Mouse (Mus musculus) cerebellum, adult 9-11 months (tissue): Measurements from ENCODE around the gene Ssx2ip.
A peak's percentile ranks its signal among the peaks of the same experiment; 100 is the strongest.

Experiments
- DNase-seq: peaks from one replicate; pipeline ENCODE4 v3.0.0; 2022

The Ssx2ip gene

DNA sequence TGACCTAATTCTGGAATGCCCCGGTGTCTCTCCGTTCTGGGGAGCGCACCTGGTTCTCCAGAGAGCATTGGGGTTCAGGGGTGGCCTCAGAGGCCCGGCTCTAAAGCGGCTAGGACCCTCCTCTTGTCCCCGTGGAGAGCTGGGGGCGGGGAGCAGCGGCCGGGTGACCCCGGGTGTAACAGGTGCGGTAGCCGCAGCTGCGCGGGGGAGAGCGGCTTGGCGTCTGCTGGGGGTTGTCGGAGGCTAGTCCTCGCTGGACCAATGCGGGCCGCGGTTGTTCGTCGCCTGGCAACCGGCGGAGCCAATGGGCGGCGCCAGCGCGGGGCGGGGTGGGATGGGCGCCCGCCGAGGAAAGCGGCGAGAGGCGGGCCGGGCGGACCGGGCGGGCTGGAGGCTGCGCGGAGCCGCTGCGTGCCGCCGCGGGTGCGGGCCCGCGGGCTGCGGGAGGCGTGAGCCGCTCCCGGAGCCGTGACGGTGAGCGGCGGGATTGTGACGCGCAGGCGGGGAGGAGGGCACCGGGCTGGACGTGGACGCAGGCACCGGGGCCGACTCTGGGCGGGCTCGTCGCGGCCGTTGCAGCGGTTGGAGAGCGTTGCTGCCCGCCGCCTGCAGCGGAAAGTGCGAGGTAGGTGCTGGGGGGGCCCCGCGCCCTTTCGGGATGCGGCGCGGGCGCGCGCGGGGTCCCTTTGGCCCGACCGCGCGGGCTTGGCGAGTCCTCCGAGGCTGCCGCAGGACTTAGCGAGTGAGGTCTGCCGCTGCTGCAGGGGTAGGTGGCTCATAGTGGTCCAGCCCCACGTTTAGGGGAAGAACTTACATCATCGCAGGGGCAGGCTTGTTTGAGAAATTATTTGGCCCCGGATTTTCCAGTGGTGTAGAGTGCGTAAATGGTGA, at the start of gene Ssx2ip:
Gene Ssx2ip, plus strand, starts transcription at position 332 of the 891 bp plus-strand sequence.
- DNase-seq, result peak; percentile 96

- DNase-seq, result no peak
Measured at GRCm38 (mm10) chr3:146355146-146355545, 49.3 kb upstream of the Ssx2ip start.

DNA sequence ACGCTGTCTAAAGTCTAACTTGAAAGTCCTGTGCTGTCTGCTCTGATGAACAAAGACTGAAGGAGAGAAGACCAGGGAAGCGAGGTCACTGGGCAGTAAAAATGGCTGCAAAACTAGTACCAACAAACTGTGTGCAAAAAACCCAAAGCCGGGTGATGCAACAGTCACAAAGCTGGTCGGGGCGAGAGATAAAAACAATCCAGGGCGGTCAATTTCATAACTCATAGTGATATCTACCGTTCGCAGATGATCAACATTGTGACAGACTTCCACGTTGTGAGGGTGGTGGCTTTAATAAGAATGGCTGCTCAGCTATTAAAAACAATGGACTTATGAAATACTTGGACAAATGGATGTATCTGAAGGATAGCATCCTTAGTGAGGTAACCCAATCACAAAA, 39.0 kb upstream of the Ssx2ip start:
- no peak for DNase-seq

DNA sequence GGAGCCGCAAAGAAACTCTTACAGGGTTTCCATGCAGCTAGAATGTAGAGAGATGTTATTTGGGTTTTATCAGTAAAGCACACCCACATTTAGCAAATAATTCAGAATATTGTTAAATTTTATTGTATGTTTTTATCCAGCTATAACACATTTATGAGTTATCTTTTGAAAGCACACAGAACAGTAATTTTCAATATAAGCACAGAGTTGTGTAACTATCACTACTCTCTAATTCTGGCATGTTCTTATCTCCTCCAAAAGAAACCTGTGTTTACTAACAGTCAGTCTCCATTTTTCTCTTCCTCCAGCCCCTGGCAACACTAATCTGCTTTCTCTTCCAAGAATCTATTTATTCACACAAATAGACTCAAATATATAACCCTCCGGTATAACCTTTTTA, 37.4 kb upstream of the Ssx2ip start:
- no peak for DNase-seq

- DNase-seq, result no peak
Measured at GRCm38 (mm10) chr3:146370553-146371095, 33.8 kb upstream of the Ssx2ip start.

- no peak for DNase-seq
Measured at GRCm38 (mm10) chr3:146371201-146371600, 33.2 kb upstream of the Ssx2ip start.

GRCm38 (mm10) chr3:146374596-146375175, 29.8 kb upstream of the Ssx2ip start:
- DNase-seq, result no peak

- no peak for DNase-seq
Measured at GRCm38 (mm10) chr3:146375224-146375657, 29.2 kb upstream of the Ssx2ip start.

- no peak for DNase-seq
Measured at GRCm38 (mm10) chr3:146376337-146377130, 27.9 kb upstream of the Ssx2ip start.

DNA sequence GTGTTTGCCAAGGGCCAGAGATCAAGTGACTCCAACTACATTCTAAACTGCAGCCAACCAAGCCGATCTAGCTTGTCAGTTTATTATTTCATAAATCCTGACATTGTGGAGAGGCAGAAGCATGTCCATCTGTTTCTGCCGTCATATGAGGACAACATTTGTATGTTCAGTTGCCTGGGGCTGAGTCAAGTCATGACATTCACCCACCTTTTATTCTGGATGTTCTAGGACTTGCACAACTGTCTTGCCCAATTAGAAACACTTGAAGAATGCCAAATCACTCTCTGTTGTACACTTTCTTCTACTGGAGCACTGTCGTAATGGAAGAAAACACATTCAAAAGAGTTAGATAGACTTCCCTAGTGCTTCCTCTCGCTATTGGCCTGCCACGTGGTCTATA, 27.2 kb upstream of the Ssx2ip start:
- DNase-seq, result no peak

DNA sequence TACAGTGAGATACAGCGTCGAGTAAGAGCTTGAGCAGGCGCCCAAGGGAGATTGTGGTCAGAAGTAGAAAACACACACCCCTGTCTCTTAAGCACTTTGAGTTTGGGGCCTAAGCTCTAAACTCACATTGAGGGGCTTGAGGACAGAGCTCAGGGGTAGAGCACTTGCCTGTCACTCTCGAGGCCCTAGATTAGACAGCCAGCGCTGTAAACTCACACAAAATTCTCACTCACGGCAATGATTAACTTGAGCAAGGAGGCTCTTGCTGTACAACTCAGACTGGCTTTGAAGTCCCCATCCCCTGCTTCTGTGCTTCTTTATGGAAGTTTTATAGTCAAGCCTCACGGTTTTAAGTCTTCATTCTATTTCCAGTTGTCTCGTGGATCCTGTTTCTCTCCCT, 25.7 kb upstream of the Ssx2ip start:
- no peak for DNase-seq

GRCm38 (mm10) chr3:146379740-146380466, 24.5 kb upstream of the Ssx2ip start:
- no peak for DNase-seq

- no peak for DNase-seq
Measured at GRCm38 (mm10) chr3:146380874-146381273, 23.6 kb upstream of the Ssx2ip start.

- no peak for DNase-seq
Measured at GRCm38 (mm10) chr3:146381471-146381870, 23.0 kb upstream of the Ssx2ip start.

- no peak for DNase-seq
Measured at GRCm38 (mm10) chr3:146386800-146387199, 17.6 kb upstream of the Ssx2ip start.

DNA sequence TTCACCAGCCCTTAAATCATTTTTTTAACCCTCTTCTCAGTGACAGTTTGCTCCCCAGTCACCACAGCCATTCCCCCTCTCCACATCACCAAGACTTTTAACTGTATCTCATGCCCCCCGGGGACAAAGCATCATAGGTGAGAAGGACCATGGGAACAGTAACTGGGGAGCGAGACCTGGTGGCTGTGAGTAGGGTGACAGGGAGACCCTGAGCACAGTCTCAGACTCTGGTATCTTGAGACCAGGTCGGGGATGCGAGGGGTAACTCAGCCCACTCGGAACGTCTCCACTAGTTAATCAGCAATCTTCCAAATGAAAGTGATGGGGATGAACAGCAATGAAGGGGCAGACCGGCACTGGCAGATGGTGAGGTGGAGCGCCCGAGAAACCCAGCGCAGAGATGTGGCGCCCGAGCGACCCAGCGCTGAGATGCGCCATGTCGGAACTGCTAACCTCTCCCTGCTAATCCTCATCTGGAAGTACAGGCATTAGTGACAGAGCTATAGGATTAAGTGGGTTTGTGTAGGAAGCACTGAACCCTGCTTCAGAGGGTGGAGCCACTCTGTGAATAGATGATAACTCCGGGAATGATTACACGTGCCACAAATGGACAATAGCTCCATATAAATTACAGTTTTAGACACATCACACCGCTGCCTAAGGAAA, 11.7 kb upstream of the Ssx2ip start:
- DNase-seq, result no peak

- DNase-seq, result no peak
Measured at GRCm38 (mm10) chr3:146393641-146394100, 10.8 kb upstream of the Ssx2ip start.

DNA sequence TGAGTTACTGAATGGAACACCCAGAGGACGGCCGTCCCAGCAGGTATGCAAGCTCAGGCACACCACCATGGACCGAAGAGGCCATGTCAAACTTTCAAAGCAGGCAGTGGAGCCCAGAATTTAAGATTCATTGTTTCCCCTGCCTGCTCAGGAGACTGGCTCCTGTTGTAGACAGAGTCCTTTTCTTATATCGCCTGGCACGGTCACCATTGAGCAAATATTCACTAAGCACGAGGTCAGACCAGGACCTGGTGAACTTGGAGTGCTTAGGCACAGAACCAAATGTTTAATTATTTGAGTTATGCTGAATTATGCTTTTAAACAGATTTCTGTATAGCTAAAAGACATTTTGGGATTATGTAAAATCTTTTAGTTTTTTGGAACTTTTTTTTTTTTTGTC, 8.2 kb upstream of the Ssx2ip start:
- DNase-seq, result no peak

- DNase-seq, result no peak
Measured at GRCm38 (mm10) chr3:146396934-146397333, 7.5 kb upstream of the Ssx2ip start.

GRCm38 (mm10) chr3:146397847-146398246, 6.6 kb upstream of the Ssx2ip start:
- DNase-seq, result no peak

GRCm38 (mm10) chr3:146399203-146399602, 5.2 kb upstream of the Ssx2ip start:
- DNase-seq, result no peak

DNA sequence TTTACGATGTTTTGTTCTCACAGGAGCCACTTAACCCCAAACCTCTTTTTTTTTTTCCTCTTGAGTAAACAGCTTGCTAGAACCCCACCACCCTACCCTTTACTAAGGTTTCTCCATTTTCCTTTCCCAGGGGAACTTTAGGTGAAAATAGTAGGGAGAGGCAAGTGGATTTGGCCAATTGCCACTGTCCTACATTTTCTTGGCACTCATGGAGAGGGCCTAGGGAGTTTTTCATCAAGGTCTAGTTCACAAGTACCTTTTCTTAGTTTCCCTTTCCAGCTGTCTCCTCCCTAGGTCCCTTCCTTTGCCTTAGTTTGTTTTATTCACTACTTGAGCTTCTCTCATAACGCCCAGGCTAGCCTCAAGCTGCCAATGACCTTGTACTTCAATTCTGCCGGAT, 672 bp upstream of the Ssx2ip start:
- DNase-seq, result peak; percentile 70
